Mouse (Mus musculus) embryo, embryonic 9.5 days (tissue): Measurements from ENCODE around the gene Fbxl21.

Experiments
- DNase-seq: peaks from one replicate; pipeline ENCODE4 v3.0.0-alpha.2; 2017; ENCODE audit errors: extremely low spot score

Fbxl21 gene

DNA sequence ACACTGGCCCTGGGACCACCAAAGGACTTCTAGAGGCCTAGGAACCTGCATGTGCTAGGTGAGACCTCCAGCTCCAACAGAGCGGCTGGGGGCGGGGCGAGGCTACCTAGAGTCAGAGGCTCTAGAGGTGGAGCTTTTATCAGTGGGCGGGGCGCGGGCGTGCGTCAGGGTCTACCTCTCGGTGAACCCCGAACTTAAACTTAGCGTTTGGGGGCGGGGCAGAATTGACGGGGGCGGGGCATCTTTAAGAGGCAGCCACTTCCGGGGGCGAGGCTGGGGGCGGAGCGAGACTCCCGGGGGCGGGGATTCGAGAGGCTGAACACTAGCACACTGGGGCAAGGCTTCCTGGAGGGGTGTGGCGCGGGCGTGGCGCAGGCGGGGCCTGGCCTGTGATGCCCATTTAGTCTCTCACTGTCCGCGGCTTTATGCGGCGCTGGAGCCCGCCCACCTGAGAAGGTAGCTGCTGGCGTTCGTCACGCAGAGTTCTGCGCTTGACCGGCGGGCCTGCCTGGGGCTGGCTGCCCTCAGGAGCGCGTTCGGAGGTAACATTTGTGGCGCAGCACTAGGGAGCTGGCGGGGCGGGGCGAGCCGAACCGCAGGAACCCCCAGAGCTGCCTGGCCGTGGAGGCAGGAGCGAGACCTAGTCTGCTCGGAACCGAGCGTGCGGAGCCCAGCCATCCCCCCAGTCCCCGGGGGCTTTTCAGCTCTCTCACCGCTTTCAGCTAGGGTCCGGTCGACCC lies at the start of gene Fbxl21:
Gene Fbxl21 (plus strand): TSS at position 392 of the 740 bp plus-strand sequence.
- DNase-seq: peak; percentile 97

DNA sequence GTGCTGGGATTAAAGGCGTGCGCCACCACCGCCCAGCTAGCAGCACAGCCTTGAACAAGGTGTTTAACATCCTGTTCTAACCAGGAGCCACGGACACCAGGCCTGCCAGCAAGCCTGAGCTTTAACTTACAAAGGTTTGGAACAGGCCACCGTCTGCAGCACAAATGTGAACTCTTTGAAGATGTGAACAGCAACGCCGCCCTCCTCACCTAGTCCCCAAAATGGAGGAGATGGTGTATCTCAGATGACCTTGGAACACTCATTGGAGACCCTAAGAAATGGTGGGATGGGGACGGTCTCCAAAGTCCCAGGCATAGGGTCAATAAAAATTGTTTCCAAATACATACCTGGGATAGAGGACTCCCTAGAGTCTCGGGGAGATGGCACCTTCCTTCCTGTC lies 49.6 kb upstream of the Fbxl21 start:
- no peak for DNase-seq

DNA sequence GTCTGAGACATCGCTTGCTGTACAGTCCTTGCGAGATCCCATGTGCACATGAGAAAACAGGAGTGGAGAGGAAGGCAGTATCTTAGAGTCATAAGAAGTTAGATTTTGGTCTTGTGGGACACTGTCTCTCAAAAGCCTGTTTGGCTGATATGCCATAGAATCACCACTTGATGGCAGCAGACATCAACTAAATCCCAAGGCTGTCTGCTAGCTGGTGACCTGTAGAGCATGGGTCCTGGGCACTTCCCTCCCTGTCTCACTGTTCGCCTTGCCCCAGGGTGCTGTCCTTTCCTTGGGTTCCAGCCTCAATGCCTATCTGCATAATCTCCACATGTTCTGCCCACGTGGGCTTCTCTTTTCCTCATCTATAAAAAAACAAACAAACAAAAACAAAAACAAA lies 46.9 kb upstream of the Fbxl21 start:
- peak; percentile 65 for DNase-seq

DNA sequence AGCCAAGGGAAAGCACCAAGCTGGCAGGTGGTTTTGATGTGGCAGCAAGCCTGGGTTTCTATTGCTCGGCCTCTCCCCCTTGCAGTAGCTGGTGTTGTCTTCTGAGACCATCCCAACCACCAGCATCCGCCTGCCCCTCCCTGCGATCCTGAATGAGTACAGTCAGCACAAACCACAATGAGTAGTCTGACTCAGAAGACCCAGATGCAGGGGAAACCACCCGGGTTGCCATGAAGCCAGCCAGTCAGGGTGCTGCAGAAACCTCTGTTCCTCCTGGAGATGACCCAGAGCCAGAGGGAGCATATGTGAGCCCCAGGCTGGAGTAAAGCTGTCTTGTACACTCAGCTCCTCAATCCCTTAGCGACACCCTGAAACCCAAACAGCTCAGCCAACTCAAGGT lies 45.5 kb upstream of the Fbxl21 start:
- peak; percentile 6 for DNase-seq

- DNase-seq: peak; percentile 12
Observed at GRCm38 (mm10) chr13:56477271-56477670, 45.0 kb upstream of the Fbxl21 start.

DNA sequence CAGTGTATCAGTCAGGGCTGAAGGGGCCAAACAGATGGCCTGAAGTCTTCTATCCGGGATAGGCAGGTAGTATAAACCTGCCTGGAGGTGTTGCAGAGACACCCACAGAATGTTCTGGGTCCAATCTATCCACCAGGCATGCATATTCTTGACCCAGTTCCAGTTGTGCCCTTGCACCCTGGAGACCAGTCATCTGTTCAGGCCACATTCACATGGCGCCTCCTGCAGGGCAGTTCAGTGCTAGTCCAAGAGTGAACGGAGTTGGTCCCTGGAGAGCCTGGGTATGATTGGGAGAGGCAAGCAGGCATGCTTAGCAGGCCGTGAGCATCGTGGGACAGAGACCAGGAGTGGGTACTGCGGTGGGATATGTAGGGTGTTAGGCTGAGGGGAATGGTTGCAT lies 44.2 kb upstream of the Fbxl21 start:
- DNase-seq: no peak

GRCm38 (mm10) chr13:56482146-56482545 lies 40.1 kb upstream of the Fbxl21 start, which contains the start of gene Il9:
Gene Il9 (minus strand): TSS chr13:56482246.
- no peak for DNase-seq

DNA sequence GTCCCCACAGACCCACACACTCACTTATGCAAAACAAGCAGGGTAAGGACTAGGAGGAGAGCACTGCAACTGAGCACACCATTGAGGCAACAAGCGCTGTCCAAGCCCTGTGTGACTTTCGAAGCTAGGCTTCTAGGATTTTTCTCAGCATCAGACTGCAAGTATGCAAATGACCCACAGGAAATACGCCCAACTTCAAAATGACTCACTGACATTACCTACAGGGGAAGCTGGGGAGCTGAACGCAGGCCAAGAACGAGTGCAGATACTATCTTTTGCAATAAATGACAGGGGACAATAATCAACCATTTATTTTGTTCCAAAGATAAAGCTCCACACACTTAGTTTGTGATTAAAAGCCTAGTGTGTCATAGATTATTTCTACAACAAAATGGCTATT lies 34.3 kb upstream of the Fbxl21 start:
- DNase-seq: no peak

GRCm38 (mm10) chr13:56494440-56494839 lies 27.8 kb upstream of the Fbxl21 start:
- DNase-seq: no peak

GRCm38 (mm10) chr13:56500132-56500531 lies 22.1 kb upstream of the Fbxl21 start:
- DNase-seq: no peak

DNA sequence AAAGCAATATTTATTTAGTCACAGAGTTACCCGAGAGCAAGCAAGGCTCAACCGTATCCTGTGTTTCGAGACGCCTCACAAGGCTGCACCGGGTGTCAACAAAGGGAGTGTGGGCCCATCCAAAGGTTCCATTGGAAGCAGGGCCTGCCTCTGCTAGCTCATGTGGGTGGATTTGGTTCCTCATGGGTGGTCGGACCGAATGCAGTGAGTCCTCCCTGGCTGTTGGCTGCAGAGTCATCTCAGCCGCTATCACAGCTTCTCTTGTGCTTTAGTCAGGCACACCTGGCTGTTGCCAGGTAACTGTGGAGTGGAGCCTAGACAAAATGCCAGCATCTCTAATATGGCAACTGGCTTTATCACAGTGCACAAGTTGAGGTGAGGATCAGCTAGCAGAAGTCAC lies 21.6 kb upstream of the Fbxl21 start:
- DNase-seq: no peak

- no peak for DNase-seq
Observed at GRCm38 (mm10) chr13:56501866-56502420, 20.3 kb upstream of the Fbxl21 start.

- DNase-seq: no peak
Observed at GRCm38 (mm10) chr13:56506871-56507496, 15.3 kb upstream of the Fbxl21 start.

GRCm38 (mm10) chr13:56509796-56510195 lies 12.5 kb upstream of the Fbxl21 start:
- DNase-seq: no peak

DNA sequence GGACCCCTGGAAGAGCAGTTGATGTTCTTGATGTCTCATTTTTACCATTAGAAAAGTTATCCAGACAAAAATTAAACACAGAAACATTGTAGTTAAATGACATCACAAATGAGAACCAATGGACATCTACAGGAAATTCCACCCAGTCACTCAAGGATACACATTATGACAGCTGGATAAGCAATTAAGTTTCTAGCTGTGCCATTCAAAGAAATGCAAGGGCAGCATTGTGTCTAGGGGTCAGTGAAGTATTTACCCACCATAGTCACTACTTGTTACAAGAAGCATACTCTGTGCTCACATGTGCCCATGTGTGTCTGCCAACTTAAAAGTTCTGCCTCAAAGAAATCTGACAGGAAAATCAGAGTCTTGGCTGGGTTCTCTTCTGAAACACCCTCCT lies 8.7 kb upstream of the Fbxl21 start:
- no peak for DNase-seq

- DNase-seq: no peak
Observed at GRCm38 (mm10) chr13:56516311-56516710, 6.0 kb upstream of the Fbxl21 start.

- DNase-seq: no peak
Observed at GRCm38 (mm10) chr13:56516816-56517215, 5.5 kb upstream of the Fbxl21 start.

DNA sequence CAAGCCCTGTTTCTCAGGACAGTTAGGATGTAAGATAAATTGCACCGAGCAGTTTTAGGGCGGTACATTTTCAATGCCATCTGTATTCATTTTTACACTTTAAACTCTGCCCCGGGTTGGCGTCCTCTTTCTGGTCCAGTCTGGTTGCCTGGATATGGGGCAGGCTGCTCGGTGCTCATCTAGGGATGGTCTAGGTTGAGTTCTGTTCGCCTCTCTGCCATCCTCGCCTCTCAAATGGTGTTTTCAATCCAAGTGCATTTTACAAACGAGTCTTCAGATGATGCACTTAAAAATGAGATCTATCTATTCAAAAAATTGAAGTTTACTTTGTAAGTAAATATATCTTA lies 522 bp downstream of the Fbxl21 start:
- DNase-seq: no peak

GRCm38 (mm10) chr13:56526871-56527270 lies 4.6 kb downstream of the Fbxl21 start:
- no peak for DNase-seq

GRCm38 (mm10) chr13:56527846-56528245 lies 5.6 kb downstream of the Fbxl21 start:
- DNase-seq: no peak

DNA sequence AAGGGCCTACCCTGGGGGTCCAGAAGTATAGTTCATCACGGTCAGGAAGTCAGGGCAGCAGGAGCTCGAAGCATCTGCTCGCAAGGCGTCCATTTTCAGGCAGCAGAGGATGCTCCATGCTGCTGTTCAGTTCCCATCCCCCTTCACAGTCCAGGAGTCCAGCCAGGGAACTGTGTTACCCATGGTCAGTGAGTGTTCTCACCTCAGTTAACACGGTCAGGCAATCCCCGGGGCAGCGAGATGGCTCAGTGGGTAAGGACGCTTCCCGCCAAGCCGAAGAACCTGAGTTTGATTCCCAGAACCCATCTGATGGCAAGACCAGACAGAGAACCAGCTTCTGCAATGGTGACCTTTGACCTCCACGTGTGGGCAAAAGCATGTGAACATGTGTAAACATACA lies 6.0 kb downstream of the Fbxl21 start:
- DNase-seq: no peak

GRCm38 (mm10) chr13:56529031-56529430 lies 6.8 kb downstream of the Fbxl21 start:
- DNase-seq: no peak

DNA sequence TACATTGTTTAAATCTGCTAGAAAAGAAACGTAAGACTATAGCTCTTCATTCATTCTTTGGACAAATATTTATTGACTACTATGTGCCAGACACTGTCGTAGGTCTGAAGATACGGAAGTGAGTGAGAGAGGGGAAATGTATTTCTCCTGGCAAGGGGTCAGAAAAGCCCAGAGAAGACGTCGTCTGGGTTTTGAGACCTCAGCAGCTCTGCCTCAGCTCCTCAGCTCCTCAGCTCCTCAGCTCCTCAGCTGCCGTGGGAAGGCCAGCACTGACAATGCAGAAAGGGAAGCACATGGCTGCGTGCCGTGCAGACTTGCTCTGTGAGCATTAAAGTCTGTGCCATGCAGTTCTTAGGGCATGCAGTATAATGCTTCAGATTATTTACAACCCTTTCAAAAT lies 7.4 kb downstream of the Fbxl21 start:
- no peak for DNase-seq
